Mouse (Mus musculus) liver (tissue): ENCODE data around the gene Nprl3.
"Not testable (repeated sequence)": the region's sequence is repeated elsewhere in the genome, so short reads cannot be mapped to it uniquely, and the experiment has no call there.

Experiments used
- DNase-seq: peaks from one replicate; pipeline ENCODE4 v3.0.0-alpha.2; 2020; ENCODE audit warnings: mixed read lengths

The Nprl3 gene

GRCm38 (mm10) chr11:32223297-32223967 is 44.1 kb downstream of the Nprl3 start:
- no peak for DNase-seq

- no peak for DNase-seq
Observed at GRCm38 (mm10) chr11:32222570-32223194, 44.8 kb downstream of the Nprl3 start.

GRCm38 (mm10) chr11:32221951-32222409 is 45.5 kb downstream of the Nprl3 start, which contains the start of gene Rhbdf1:
Rhbdf1 (minus strand) TSS chr11:32222300.
- DNase-seq = peak; percentile 55

GRCm38 (mm10) chr11:32221225-32221950 is 46.1 kb downstream of the Nprl3 start:
- peak; percentile 60 for DNase-seq

GRCm38 (mm10) chr11:32220607-32221224 is 46.8 kb downstream of the Nprl3 start:
- DNase-seq = no peak

GRCm38 (mm10) chr11:32219287-32219686 is 48.2 kb downstream of the Nprl3 start:
- DNase-seq = no peak

GRCm38 (mm10) chr11:32218501-32219050 is 48.9 kb downstream of the Nprl3 start:
- DNase-seq = no peak

GRCm38 (mm10) chr11:32216851-32217250 is 50.7 kb downstream of the Nprl3 start:
- DNase-seq = peak; percentile 85

GRCm38 (mm10) chr11:32215372-32216162 is 51.9 kb downstream of the Nprl3 start:
- DNase-seq = no peak

- no peak for DNase-seq
Observed at GRCm38 (mm10) chr11:32210623-32211022, 56.9 kb downstream of the Nprl3 start.

- DNase-seq = peak; percentile 98
Observed at GRCm38 (mm10) chr11:32205058-32205873, 62.2 kb downstream of the Nprl3 start, which contains the start of gene Snrnp25. Snrnp25 (plus strand) TSS chr11:32205415.

GRCm38 (mm10) chr11:32201922-32202685 is 65.4 kb downstream of the Nprl3 start:
- no peak for DNase-seq

GRCm38 (mm10) chr11:32200992-32201391 is 66.5 kb downstream of the Nprl3 start:
- not testable (repeated sequence) for DNase-seq

- peak; percentile 39 for DNase-seq
Observed at GRCm38 (mm10) chr11:32200075-32200601, 67.4 kb downstream of the Nprl3 start, which contains the start of gene Il9r. Il9r (minus strand) TSS chr11:32200279.

GRCm38 (mm10) chr11:32199230-32199629 is 68.3 kb downstream of the Nprl3 start:
- no peak for DNase-seq

GRCm38 (mm10) chr11:32198256-32198955 is 69.1 kb downstream of the Nprl3 start:
- DNase-seq = no peak

GRCm38 (mm10) chr11:32197766-32198165 is 69.7 kb downstream of the Nprl3 start:
- DNase-seq = no peak

- no peak for DNase-seq
Observed at GRCm38 (mm10) chr11:32196727-32197126, 70.8 kb downstream of the Nprl3 start.

GRCm38 (mm10) chr11:32195867-32196540 is 71.5 kb downstream of the Nprl3 start:
- peak; percentile 4 for DNase-seq
